Mouse (Mus musculus) G1E (cell line): ENCODE data around the gene Ppp1r7. TPM values are rescaled to one million over a fixed set of nuclear protein-coding genes. Genes with fewer than 3 reads are reported as not detected.
"Not testable (repeated sequence)": the region's sequence is repeated elsewhere in the genome, so short reads cannot be mapped to it uniquely, and the experiment has no call there.

ENCODE experiments used
- ATAC-seq: 2 replicates; pipeline ENCODE4 v1.8.0; 2016; ENCODE audit warnings: mild to moderate bottlenecking; ENCODE audit not compliant: insufficient number of reproducible peaks, poor library complexity, low FRiP score, severe bottlenecking; ENCODE audit errors: extremely low read depth
- DNase-seq: peaks from one replicate; pipeline ENCODE4 v3.0.0; 2012; ENCODE audit warnings: low spot score
- H3K27me3 ChIP-seq: 2 replicates; pipeline ENCODE4 v1.6.1; 2012; ENCODE audit warnings: mild to moderate bottlenecking, low read length, inconsistent platforms; ENCODE audit not compliant: insufficient read depth
- H3K36me3 ChIP-seq: replicated peaks from 2 replicates; pipeline ENCODE3; 2012; ENCODE audit warnings: mild to moderate bottlenecking, inconsistent platforms
- H3K4me1 ChIP-seq: 2 replicates; pipeline ENCODE4 v1.6.1; 2012; ENCODE audit warnings: low read depth, low read length, inconsistent platforms, mixed read lengths; ENCODE audit not compliant: insufficient read depth
- H3K4me3 ChIP-seq: 2 replicates; pipeline ENCODE4 v1.5.1; 2012; ENCODE audit warnings: low read depth, mild to moderate bottlenecking, inconsistent platforms, low read length, moderate library complexity, mixed read lengths
- H3K9me3 ChIP-seq: replicated peaks from 2 replicates; pipeline ENCODE4 v1.6.1; 2012; ENCODE audit warnings: inconsistent platforms
- CTCF ChIP-seq: IDR thresholded peaks from 2 replicates; pipeline ENCODE4 v1.5.1; 2012; ENCODE audit warnings: low read depth, low read length, inconsistent platforms, mixed read lengths
- GATA1 ChIP-seq: IDR thresholded peaks from 2 replicates; pipeline ENCODE4 v1.6.1; 2012; ENCODE audit warnings: borderline replicate concordance, low read length, inconsistent platforms, mixed read lengths
- GATA2 ChIP-seq: IDR thresholded peaks from 2 replicates; pipeline ENCODE4 v1.6.1; 2012; ENCODE audit warnings: low read depth, low read length, inconsistent platforms, borderline replicate concordance
- POLR2AphosphoS5 ChIP-seq: IDR thresholded peaks from 2 replicates; pipeline ENCODE4 v1.6.1; 2012; ENCODE audit warnings: low read depth, low read length, inconsistent platforms; ENCODE audit not compliant: insufficient replicate concordance
- TAL1 ChIP-seq: conservative IDR thresholded peaks from 2 replicates; pipeline ENCODE4 v1.6.1; 2012; ENCODE audit warnings: low read depth, low read length, inconsistent platforms, mixed read lengths
- polyA plus RNA-seq: library from polyadenylated mRNA; stranded (reverse); fragments of >175 nt; gene quantifications from 2 replicates; pipeline ENCODE4 v1.2.3, GENCODE M21; 2012
- total RNA-seq, 2 experiments: library from RNA; stranded (forward) in 1 of 2; stranded (reverse) in 1 of 2; fragments of 200-1000 nt in 1 of 2; fragments of >200 nt in 1 of 2; fragmentation: Nextera tagmentation in 1 of 2; gene quantifications; 2 replicates each; pipeline ENCODE4 v1.2.3; 2014 to 2017

Gene Ppp1r7
- total RNA-seq (2014; fragmentation: Nextera tagmentation) (69.0 and 101 TPM in 2 replicates), total RNA-seq (2017) (31.2 and 37.2 TPM in 2 replicates), polyA plus RNA-seq (28.4 and 42.3 TPM in 2 replicates)

- ATAC-seq (peak; percentile 92), DNase-seq (peak; percentile 99)
- Histone ChIP-seq H3K4me3 (peak within 1 kb of the TSS; percentile 81), H3K27me3 (no peaks in the 10 kb centered on the region), H3K9me3 (no peaks in the 10 kb centered on the region), H3K4me1 (peaks cover 40% of the 10 kb centered on the region), H3K36me3 (peaks cover 48% of the 10 kb centered on the region)
- TF ChIP-seq GATA1, result no peak
- no peak for TF ChIP-seq CTCF
- TF ChIP-seq POLR2AphosphoS5, result no peak
- no peak for TF ChIP-seq TAL1
- no peak for TF ChIP-seq GATA2
Measured at GRCm38 (mm10) chr1:93342648-93343503, at the start of gene Ppp1r7, which contains the start of gene Pask. Gene Ppp1r7 (plus strand): TSS chr1:93342854. Gene Pask (minus strand): TSS chr1:93343482.

GRCm38 (mm10) chr1:93294491-93294890 lies 48.2 kb upstream of the Ppp1r7 start:
- not testable (repeated sequence) for H3K9me3 ChIP-seq, ATAC-seq, H3K4me1 ChIP-seq, H3K4me3 ChIP-seq, H3K27me3 ChIP-seq, DNase-seq
- H3K36me3 ChIP-seq, result peaks cover 40% of the 10 kb centered on the region

GRCm38 (mm10) chr1:93299791-93300190 lies 42.9 kb upstream of the Ppp1r7 start:
- TF ChIP-seq GATA1 (no peak), TAL1 (no peak), GATA2 (no peak), CTCF (no peak)

GRCm38 (mm10) chr1:93300578-93300977 lies 42.1 kb upstream of the Ppp1r7 start:
- H3K27me3 ChIP-seq, result no peaks in the 10 kb centered on the region
- H3K36me3 ChIP-seq, result peaks cover 92% of the 10 kb centered on the region
- no peak for TF ChIP-seq GATA2
- H3K9me3 ChIP-seq, result no peaks in the 10 kb centered on the region
- H3K4me1 ChIP-seq, result peaks cover 36% of the 10 kb centered on the region
- DNase-seq, result no peak
- H3K4me3 ChIP-seq, result no peak overlapping the region
- ATAC-seq, result no peak

More at GRCm38 (mm10) chr1:93299791-93300190, 42.9 kb upstream of the Ppp1r7 start:
- Histone ChIP-seq H3K4me1 (peaks cover 31% of the 10 kb centered on the region), H3K4me3 (no peak overlapping the region), H3K27me3 (no peaks in the 10 kb centered on the region), H3K9me3 (no peaks in the 10 kb centered on the region), H3K36me3 (peaks cover 92% of the 10 kb centered on the region)
- ATAC-seq (no peak), DNase-seq (no peak)

GRCm38 (mm10) chr1:93305581-93306337 lies 36.9 kb upstream of the Ppp1r7 start, which contains the start of gene Mterf4:
Gene Mterf4 (minus strand): TSS chr1:93305915.
- H3K9me3 ChIP-seq, result no peaks in the 10 kb centered on the region
- peaks cover 36% of the 10 kb centered on the region for H3K4me1 ChIP-seq
- peaks cover 67% of the 10 kb centered on the region for H3K36me3 ChIP-seq
- TF ChIP-seq GATA1 (no peak), POLR2AphosphoS5 (0 out of 2 replicates have a peak, but pooled peaks have one; percentile 64)
- DNase-seq (peak; percentile 96), ATAC-seq (peak; percentile 99)
- peak within 1 kb of the TSS; percentile 83 for H3K4me3 ChIP-seq
- no peaks in the 10 kb centered on the region for H3K27me3 ChIP-seq

GRCm38 (mm10) chr1:93323973-93324372 lies 18.7 kb upstream of the Ppp1r7 start:
- no peaks in the 10 kb centered on the region for H3K27me3 ChIP-seq
- H3K9me3 ChIP-seq, result no peaks in the 10 kb centered on the region
- DNase-seq (no peak), ATAC-seq (no peak)
- TF ChIP-seq GATA1 (no peak), GATA2 (no peak)
- no peak overlapping the region for H3K4me3 ChIP-seq
- H3K36me3 ChIP-seq, result peaks cover 96% of the 10 kb centered on the region
- no peaks in the 10 kb centered on the region for H3K4me1 ChIP-seq
